Mouse (Mus musculus): ENCODE measurements around the gene Nlgn3. TPM values are rescaled to one million over a fixed set of nuclear protein-coding genes. Genes with fewer than 3 reads are reported as not detected.

The Nlgn3 gene
- total RNA-seq (2021): 100 to 1,000 TPM; 210 to 217 TPM
- long read RNA-seq, full-length matches to known transcripts: 4 of 24 reads
- long read RNA-seq, partial matches to known transcripts: 4 of 24 reads
- long read RNA-seq, other reads (novel, unspliced or antisense): 16 of 24 reads

GRCm38 (mm10) chrX:101299055-101299454 lies at the start of gene Nlgn3:
Gene Nlgn3 (plus strand): TSS chrX:101299168.
- peak; percentile 59 to 63 for DNase-seq (ENCODE audit: low spot score in 2 of 2)

GRCm38 (mm10) chrX:101253952-101254729 lies 44.8 kb upstream of the Nlgn3 start, which contains the start of gene Foxo4:
Gene Foxo4 (plus strand): TSS chrX:101254528.
- DNase-seq (ENCODE audit: low spot score in 2 of 2): peak; percentile 73 to 83

GRCm38 (mm10) chrX:101254740-101255139 lies 44.2 kb upstream of the Nlgn3 start:
- no peak for DNase-seq (ENCODE audit: low spot score in 2 of 2)

DNA sequence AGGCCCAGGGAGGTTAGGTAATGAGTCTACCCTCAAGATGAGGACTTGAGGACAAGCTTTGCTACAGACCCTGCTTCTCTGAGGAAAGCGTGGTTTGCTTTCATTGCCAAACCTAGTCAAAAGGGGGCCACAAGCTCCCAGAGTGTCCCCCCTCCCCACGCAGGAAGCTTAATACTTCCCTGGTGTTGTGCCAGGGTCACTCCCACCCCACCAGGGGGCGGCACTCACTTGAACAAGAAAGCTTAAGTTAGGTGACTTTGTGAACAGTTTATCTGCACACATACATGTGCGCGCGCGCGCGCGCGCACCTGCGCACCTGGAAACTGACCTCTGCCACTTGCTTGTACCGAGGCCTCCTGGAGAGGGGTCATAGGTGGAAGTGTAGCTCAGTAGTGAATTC lies 42.4 kb upstream of the Nlgn3 start:
- no peak for DNase-seq (ENCODE audit: low spot score in 2 of 2)

GRCm38 (mm10) chrX:101260441-101261325 lies 38.3 kb upstream of the Nlgn3 start:
- DNase-seq (ENCODE audit: low spot score in 2 of 2): peak in 1 of 2 experiments; percentile 10

DNA sequence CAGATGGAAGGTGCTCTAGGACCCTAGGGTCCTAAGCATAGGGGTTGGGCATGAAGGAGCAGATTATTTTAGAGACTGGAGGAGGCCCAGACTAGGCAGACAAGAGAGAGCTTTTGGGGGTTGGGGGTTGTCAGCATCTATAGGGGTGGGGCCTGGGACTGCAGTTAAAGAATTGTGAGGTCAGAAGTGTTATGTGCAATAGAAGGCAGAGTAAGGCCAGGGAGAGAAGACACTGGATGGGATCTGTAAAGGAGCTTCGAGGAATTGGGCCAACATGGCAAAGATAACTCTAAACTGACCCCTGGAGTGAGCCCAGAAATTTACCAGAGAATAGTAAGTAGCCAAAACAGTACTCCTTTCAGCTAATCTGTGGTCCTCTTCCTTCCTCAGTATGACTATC lies 35.1 kb upstream of the Nlgn3 start, which contains the start of gene Gm614:
Gm614 (minus strand) TSS at position 101 of the 400 bp plus-strand sequence.
- DNase-seq (ENCODE audit: low spot score in 2 of 2): no peak

- DNase-seq (ENCODE audit: low spot score in 2 of 2): no peak
Observed at GRCm38 (mm10) chrX:101266631-101267030, 32.3 kb upstream of the Nlgn3 start.

DNA sequence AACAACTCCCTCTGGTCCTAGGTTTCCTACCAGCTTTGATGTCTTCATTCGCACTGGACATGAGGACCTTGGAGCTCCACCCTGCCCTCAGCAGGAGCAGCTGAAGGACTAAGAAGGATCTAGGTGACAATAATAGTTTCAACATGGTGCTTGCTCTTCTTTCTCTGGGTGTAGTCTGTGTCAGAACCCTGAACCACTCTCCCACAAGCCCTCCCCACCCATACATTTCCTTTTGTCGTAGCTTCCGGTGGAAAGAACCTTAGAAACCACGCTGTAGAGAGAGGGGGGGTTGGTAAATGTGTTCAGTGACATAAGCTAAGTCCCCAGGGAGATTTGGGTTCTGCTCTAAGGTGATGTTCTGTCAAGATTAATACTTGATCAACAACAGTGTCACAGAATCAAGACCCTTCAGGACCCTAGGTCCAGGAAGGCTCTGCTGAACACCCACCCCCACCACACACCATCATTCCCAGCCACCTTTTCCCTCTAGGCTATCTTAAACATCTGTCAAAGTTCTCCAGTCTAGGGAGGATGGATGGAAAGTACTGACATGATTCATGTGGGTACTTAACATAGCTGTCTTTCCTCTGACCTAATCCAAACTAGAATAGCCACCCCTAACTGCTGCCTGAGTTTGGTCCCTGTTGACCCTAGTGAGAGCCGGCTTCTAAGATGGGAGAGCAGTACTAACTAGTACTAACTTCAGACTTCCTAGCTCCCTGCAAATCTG lies 30.8 kb upstream of the Nlgn3 start, which contains the start of gene Il2rg:
Il2rg (minus strand) TSS at position 231 of the 730 bp plus-strand sequence.
- DNase-seq (ENCODE audit: low spot score in 2 of 2): no peak

DNA sequence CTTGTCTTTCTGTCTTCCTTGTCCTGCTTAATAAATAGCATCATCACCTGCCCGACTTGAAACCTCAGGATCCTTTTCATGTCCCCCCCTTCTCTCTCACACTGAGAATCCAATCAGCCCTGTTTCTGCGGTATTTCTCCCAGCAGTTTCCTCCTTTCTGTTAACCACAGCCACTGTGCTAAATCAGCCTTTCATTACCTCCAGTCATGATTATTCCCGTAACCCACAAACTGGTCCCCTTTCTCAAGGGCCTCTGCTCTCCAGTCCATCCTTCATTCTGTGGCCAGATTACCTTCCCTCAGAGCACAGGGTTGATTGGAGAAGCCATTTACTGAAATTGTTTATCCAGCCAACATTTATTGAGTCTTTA lies 30.2 kb upstream of the Nlgn3 start, which contains the start of gene Gm20489:
Gm20489 (minus strand) TSS at position 269 of the 370 bp plus-strand sequence.
- no peak for DNase-seq (ENCODE audit: low spot score in 2 of 2)

DNA sequence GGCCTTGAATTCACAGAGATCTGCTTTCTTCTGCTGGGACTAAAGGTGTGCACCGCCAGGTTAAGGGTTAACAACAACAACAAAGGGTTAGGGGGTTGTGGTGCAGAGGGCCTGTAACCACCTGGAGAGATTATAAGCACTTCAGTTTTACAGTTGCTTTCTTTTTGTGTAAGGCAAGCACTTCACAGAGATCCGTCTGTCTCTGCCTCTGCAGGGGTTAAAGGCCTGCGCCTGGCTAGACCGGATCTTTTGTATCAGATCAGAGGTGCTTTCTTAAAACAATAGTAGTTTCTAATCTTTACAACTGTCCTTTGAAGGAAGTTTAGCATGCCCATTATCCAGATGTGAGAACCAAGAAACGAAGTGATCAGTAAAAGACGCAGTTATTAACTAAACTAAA lies 25.6 kb upstream of the Nlgn3 start:
- no peak for DNase-seq (ENCODE audit: low spot score in 2 of 2)

DNA sequence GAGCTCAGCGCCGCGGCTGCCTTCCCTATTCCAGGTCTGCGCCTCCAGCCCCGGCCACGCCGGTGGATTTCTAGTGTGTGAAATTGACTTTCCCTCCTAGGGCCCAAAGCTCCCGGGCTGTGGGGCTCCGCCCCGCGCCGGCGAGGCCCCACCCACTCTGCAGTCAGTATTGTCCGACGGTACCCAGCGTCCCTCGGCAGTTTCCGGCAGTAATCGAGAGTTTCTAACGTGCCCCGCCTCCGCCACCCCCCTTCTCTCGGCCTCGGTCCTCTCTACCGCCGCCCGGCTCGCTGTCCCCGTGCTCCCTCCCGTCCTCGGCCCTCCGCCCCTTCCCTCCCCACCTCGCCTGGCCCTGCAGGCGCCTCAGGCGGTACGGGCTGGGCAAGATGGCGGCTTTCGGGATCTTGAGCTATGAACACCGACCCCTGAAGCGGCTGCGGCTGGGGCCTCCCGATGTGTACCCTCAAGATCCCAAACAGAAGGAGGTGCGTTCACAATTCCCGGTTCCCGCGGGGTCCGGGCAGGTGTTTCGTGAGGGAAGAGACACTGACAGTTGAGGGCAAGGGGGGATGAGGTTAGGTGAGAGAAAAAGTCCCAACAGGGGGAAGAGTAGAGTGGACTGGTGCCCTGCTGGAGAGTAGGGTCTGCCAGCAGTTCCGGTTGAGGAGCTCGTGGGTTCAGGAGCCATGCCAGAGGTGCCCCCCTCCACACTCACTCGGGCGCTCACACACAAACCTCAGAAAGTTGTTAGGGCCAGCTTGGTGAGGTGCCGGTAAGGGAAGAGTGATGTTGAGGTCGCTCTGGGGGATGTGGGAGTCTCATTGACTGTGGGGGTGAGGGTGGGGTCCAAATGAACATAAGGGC lies 24.9 kb upstream of the Nlgn3 start, which contains the start of gene Med12:
Med12 (plus strand) TSS at position 156 of the 864 bp plus-strand sequence.
- DNase-seq (ENCODE audit: low spot score in 2 of 2): peak; percentile 77 to 83

DNA sequence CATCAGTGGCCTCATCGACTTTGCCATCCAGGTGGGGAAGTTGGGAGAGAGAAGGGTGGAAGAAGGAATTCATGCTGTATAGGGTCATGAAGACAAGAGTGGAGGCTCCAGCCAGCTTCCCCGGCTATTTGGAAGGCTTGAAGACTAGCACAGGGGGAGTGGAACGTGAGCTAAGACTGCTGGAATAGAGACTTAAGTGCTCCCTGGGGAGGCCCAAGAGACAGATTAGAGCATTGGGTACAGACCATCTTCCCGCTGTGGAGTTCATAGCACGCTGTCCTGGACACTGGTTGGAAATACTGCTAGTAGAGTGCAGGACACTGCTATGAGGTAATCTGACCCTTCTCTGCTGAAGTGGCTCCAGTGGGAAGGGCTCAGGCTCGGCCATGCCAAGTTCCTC lies 16.2 kb upstream of the Nlgn3 start:
- no peak for DNase-seq (ENCODE audit: low spot score in 2 of 2)

- peak; percentile 62 to 66 for DNase-seq (ENCODE audit: low spot score in 2 of 2)
Observed at GRCm38 (mm10) chrX:101285534-101285933, 13.4 kb upstream of the Nlgn3 start.

DNA sequence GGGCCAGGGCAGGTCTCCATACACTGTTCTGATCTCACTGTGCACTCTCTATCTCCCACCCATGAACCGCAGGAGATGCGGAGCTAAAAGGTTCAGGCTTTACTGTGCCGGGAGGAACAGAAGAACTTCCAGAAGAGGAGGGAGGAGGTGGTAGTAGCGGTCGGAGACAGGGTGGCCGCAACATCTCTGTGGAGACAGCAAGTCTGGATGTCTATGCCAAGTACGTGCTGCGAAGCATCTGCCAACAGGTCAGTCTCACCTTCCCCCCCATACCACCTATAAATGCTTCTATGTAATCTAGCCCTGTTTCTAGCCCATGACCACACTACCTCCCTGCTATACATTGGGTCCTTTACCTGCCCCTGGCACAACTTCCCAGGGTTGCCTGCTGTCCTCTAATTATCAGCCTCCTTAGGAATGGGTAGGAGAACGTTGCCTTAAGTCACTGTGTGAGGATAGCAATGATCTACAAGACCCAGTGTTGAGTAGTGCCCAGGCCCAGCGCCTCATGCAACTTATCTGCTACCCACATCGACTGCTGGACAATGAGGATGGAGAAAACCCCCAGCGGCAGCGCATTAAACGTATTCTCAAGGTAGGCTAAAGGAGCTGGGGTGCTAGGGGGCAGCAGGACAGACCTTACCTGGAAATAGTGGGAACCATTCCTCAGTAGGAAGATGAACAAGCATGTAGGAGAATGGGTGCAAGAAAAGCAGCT lies 12.9 kb upstream of the Nlgn3 start:
- DNase-seq (ENCODE audit: low spot score in 2 of 2): no peak

DNA sequence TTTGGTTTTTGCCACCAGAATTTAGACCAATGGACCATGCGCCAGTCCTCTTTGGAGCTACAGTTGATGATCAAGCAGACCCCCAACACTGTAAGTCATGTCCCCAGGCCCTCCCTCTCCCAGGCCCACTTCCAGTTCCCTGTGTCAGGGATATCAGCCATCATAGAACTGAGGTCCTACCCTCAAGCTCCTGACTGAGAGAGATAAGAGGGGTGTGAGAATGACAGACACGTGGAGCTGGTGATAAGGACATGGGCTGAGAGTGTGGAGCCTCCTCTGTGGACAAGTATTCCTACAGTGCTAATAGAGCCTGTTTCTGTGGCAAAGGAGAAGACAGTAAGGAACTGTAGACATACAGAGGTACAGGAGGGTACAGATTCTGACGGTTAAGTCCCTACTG lies 11.4 kb upstream of the Nlgn3 start:
- DNase-seq (ENCODE audit: low spot score in 2 of 2): no peak

- no peak for DNase-seq (ENCODE audit: low spot score in 2 of 2)
Observed at GRCm38 (mm10) chrX:101288432-101288831, 10.5 kb upstream of the Nlgn3 start.

- DNase-seq (ENCODE audit: low spot score in 2 of 2): no peak
Observed at GRCm38 (mm10) chrX:101289037-101289436, 9.9 kb upstream of the Nlgn3 start.

DNA sequence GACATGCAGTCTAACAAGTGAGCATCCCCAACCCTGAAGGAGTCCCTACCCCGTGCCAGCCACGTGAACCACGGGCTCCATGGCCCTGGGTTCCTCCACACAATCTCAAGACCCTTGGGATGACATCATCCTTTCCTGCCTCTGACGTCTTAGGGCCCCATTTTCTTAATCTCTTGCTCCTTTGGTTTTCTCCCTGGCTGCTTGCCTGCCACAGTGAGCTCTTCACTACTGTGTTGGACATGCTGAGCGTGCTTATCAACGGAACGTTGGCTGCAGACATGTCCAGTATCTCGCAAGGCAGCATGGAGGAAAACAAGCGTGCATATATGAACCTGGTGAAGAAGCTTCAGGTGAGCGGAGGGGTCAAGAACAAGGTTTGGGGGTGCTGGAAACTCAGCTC lies 8.9 kb upstream of the Nlgn3 start:
- no peak for DNase-seq (ENCODE audit: low spot score in 2 of 2)

Measured in layer of hippocampus, postnatal 10 days (tissue).